Mouse (Mus musculus): ENCODE results near the gene Trim71.

DNA sequence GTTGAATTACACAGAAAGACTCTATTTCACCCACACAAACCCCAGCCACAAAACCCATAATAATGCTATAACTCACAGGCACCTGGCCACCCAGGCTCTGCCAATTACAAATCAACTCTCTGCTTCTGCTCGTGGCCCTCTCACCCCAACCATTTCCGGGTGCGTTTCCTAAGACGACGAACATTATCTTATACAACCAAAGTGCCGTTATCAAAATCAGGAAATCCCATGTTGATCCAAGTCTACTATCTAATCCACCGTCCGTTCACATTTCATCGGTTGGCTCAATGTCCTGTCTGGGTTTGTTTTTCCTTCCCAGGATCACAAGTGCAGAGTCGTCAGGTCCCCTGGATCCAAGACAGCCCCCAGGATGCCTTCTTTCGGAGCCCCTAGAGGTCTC lies 14.5 kb upstream of the Trim71 start:
- TF ChIP-seq GATA1 (IDR thresholded peaks at IDR 0.05; ENCODE audit: borderline replicate concordance, low read length) = no peak
- no peak for TF ChIP-seq FLI1 (IDR thresholded peaks at IDR 0.05; ENCODE audit: low read length)
